Mouse (Mus musculus) forebrain, embryonic 13.5 days (tissue): Measurements from ENCODE around the gene Twf2. TPM values are rescaled to one million over a fixed set of nuclear protein-coding genes. Genes with fewer than 3 reads are reported as not detected.

ENCODE experiments used
- ATAC-seq: fragments of 200-750 bp; cut with Nextera tagmentation; 2 replicates; pipeline ENCODE4 v1.8.0; 2017
- H3K27ac ChIP-seq: fragments of 300-500 bp; sonication (generic); 2 replicates; pipeline ENCODE4 v1.5.1; 2015; ENCODE audit warnings: inconsistent platforms, mild to moderate bottlenecking, moderate library complexity
- H3K27me3 ChIP-seq: fragments of 300-500 bp; sonication (generic); 2 replicates; pipeline ENCODE4 v1.6.1; 2015; ENCODE audit warnings: mild to moderate bottlenecking, inconsistent platforms
- H3K36me3 ChIP-seq: fragments of 300-500 bp; sonication (generic); 2 replicates; pipeline ENCODE4 v1.6.1; 2015; ENCODE audit warnings: mild to moderate bottlenecking, inconsistent platforms; ENCODE audit not compliant: poor library complexity, severe bottlenecking
- H3K4me1 ChIP-seq: fragments of 300-500 bp; sonication (generic); 2 replicates; pipeline ENCODE4 v1.6.1; 2015; ENCODE audit warnings: inconsistent platforms
- H3K4me2 ChIP-seq: fragments of 300-500 bp; sonication (generic); 2 replicates; pipeline ENCODE4 v1.6.1; 2015; ENCODE audit warnings: inconsistent platforms, mild to moderate bottlenecking, moderate library complexity
- H3K4me3 ChIP-seq: fragments of 300-500 bp; sonication (generic); 2 replicates; pipeline ENCODE4 v1.5.1; 2015; ENCODE audit warnings: mild to moderate bottlenecking, inconsistent platforms
- H3K9ac ChIP-seq: fragments of 300-500 bp; sonication (generic); 2 replicates; pipeline ENCODE4 v1.6.1; 2015; ENCODE audit warnings: mild to moderate bottlenecking, inconsistent platforms
- H3K9me3 ChIP-seq: fragments of 300-500 bp; sonication (generic); replicated peaks from 2 replicates; pipeline ENCODE4 v1.6.1; 2016; ENCODE audit warnings: inconsistent platforms
- WGBS: fragments of 180-500 bp; shearing (Covaris S2); methylation state at CpG from one replicate; pipeline ENCODE4 v1.1.7; 2015; 5-methylcytosine and 5-hydroxymethylcytosine counted together
- polyA plus RNA-seq: library from polyadenylated mRNA; unstranded; fragments of >200 nt; fragmentation: Nextera tagmentation; extraction: Ambion mirVana; gene quantifications from 2 replicates; pipeline ENCODE4 v1.2.1, GENCODE M21; 2015

Gene Twf2
- polyA plus RNA-seq = 48.0 and 51.7 TPM in 2 replicates

DNA sequence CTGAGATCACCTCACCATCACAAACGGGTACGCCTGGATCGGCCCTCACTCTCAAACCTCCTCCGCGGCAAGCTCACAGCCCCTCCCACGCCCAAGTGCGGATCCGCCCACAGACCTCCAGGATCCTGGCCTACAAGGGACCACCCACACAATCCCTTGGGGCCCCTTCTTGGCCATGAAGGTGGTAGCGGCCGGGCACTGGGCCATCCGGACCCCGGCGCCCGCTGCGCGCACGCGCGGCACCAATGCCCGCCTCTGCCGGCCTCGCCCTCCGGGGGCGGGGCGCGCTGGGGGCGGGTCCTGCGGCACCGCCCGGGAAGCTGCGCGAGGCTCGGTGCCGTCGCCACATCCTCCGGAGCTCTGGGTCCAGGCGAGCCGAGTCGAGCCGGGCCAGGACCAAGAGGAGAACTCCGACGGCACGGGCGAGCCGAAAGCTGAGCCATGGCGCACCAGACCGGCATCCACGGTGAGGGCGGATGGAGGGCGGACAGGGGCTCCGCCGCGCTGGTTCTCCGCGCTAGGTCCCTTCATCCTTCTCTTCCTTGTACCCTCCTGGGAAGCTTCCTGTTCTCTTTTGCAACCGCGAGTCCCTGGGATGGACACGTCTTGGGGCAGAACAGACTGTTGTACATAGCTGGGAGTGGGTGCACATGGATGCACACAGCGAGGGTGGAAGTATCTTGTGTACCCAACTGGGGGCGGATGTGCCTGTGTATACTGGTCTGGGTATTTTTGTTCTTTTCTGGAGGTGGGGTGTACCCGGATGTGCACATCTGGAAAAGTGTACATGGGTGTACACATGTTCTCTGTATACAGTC, at the start of gene Twf2:
Twf2 (plus strand) TSS at position 290 of the 818 bp plus-strand sequence.
- Histone ChIP-seq H3K9me3 (no peaks in the 10 kb centered on the region), H3K4me1 (peaks cover 37% of the 10 kb centered on the region), H3K36me3 (no peaks in the 10 kb centered on the region), H3K4me2 (peak within 1 kb of the TSS; percentile 79), H3K27ac (0 out of 2 replicates have a peak within 1 kb of the TSS, but pooled peaks have one; percentile 16), H3K9ac (peak within 1 kb of the TSS; percentile 83), H3K27me3 (0 out of 2 replicates have a peak, but pooled peaks cover 12% of the 10 kb centered on the region), H3K4me3 (peak within 1 kb of the TSS; percentile 64)
- peak; percentile 85 for ATAC-seq
- 1% methylated on average over 61 of the region's 61 CpGs for WGBS

DNA sequence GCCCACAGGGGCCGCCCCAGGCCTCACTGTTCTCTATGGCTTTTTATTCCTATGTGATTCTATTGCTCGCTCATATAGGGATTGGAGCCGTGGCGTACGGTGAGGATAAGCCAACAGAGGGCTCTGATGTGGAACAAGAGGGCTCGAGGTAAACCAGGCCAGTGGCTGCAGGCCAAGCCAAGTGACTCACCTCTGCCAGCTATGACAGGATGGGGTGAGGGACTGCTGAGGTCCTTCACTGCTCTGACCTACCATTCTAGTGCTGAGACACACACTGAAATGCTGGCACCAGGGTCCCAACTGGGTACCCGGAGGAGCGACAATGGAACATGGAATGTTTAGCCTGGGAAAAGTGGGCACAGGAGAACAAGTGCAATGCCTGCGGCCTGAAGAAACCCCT, 48.8 kb upstream of the Twf2 start:
- H3K9ac ChIP-seq = no peak overlapping the region
- peaks cover 46% of the 10 kb centered on the region for H3K4me1 ChIP-seq
- H3K9me3 ChIP-seq = no peaks in the 10 kb centered on the region
- H3K4me3 ChIP-seq = no peak overlapping the region
- peaks cover 33% of the 10 kb centered on the region for H3K36me3 ChIP-seq
- 79% methylated on average over 9 of the region's 9 CpGs for WGBS
- H3K27ac ChIP-seq = 0 out of 2 replicates have a peak overlapping the region, but pooled peaks have one; percentile 6
- peaks cover 30% of the 10 kb centered on the region for H3K27me3 ChIP-seq
- no peak for ATAC-seq
- no peak overlapping the region for H3K4me2 ChIP-seq

DNA sequence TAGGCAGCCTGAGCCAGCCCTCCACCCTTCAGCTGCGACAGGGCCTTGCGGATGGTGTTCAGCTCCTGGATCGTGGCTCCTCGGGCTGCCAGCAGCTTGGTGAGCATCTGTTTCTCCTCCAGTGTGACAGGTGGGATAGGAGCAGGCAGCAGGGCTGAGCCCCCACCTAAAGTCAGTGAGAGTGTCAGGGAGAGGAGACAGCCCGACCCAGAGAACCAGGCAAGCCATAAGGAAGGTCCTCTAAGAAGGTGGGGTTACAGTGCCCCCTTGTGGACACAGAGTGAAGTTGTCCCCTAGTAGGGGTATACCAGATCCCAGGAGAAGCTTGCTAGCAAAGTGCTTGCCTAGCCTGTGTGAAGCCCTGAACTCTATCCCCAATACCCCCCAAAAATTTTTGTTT, 46.5 kb upstream of the Twf2 start:
- peak overlapping the region; percentile 60; the same call in 1 of the 2 replicates for H3K27ac ChIP-seq
- peaks cover 16% of the 10 kb centered on the region; the same call in 1 of the 2 replicates for H3K27me3 ChIP-seq
- H3K36me3 ChIP-seq = peaks cover 24% of the 10 kb centered on the region
- H3K4me1 ChIP-seq = peaks cover 33% of the 10 kb centered on the region
- ATAC-seq = peak; percentile 68
- no peaks in the 10 kb centered on the region for H3K9me3 ChIP-seq
- H3K4me3 ChIP-seq = no peak overlapping the region
- 35% methylated on average over 5 of the region's 5 CpGs for WGBS
- no peak overlapping the region for H3K4me2 ChIP-seq
- 0 out of 2 replicates have a peak overlapping the region, but pooled peaks have one; percentile 1 for H3K9ac ChIP-seq

DNA sequence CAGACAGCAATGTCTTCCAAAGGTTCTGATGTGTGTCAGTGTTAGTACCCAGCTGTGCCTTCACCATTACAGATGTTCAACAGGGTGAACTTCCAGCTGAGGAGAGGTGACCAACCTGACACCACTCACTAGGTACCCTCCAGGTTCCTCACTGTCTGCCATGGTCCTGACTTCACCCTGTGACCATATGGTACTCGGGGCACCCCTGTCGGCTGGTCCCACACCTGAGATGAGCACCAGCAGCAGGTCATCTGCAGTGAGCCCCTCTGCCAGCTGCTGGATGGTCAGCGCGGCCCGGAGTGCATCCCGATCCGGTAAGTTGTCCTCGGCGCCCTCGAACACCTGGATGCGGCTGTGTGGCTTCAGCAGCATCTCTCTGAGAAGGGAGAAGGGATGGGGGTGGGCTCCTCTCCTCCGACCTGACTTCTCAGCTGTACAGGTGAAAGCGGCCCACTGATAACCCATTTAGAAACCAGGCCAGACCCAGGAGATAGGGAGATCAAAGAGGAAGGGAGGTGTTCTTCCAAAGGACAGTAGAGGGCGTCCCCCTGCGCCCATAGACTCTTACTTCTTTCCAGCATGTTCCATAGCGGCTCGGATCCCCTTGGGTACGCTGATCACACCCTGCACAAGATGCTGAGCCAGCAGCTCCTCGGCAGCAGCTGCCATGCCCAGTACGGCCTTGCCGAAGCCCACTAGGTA, 45.8 kb upstream of the Twf2 start:
- H3K9me3 ChIP-seq = no peaks in the 10 kb centered on the region
- WGBS = 82% methylated on average over 21 of the region's 21 CpGs
- no peak for ATAC-seq
- H3K27ac ChIP-seq = no peak overlapping the region
- H3K4me2 ChIP-seq = no peak overlapping the region
- no peak overlapping the region for H3K9ac ChIP-seq
- H3K4me1 ChIP-seq = peaks cover 31% of the 10 kb centered on the region
- no peak overlapping the region for H3K4me3 ChIP-seq
- H3K27me3 ChIP-seq = peaks cover 22% of the 10 kb centered on the region
- H3K36me3 ChIP-seq = peaks cover 21% of the 10 kb centered on the region

- no peaks in the 10 kb centered on the region for H3K9me3 ChIP-seq
- H3K27me3 ChIP-seq = peaks cover 23% of the 10 kb centered on the region
- no peak for ATAC-seq
- H3K36me3 ChIP-seq = peaks cover 16% of the 10 kb centered on the region
- no peak overlapping the region for H3K9ac ChIP-seq
- no peak overlapping the region for H3K4me2 ChIP-seq
- H3K4me1 ChIP-seq = peaks cover 29% of the 10 kb centered on the region
- no peak overlapping the region for H3K27ac ChIP-seq
- 84% methylated on average over 10 of the region's 10 CpGs for WGBS
- no peak overlapping the region for H3K4me3 ChIP-seq
Measured at GRCm38 (mm10) chr9:106157623-106157925, 45.3 kb upstream of the Twf2 start.

GRCm38 (mm10) chr9:106158037-106158491, 44.8 kb upstream of the Twf2 start, which contains the start of gene Glyctk:
Gene Glyctk (minus strand): TSS chr9:106158138.
- Histone ChIP-seq H3K4me1 (peaks cover 29% of the 10 kb centered on the region), H3K4me2 (no peak within 1 kb of the TSS), H3K27me3 (peaks cover 23% of the 10 kb centered on the region), H3K9me3 (no peaks in the 10 kb centered on the region), H3K9ac (no peak within 1 kb of the TSS), H3K36me3 (peaks cover 11% of the 10 kb centered on the region; the same call in 1 of the 2 replicates), H3K4me3 (no peak within 1 kb of the TSS), H3K27ac (no peak within 1 kb of the TSS)
- WGBS = 85% methylated on average over 6 of the region's 6 CpGs
- no peak for ATAC-seq

- no peak for ATAC-seq
- Histone ChIP-seq H3K9ac (no peak overlapping the region), H3K27ac (no peak overlapping the region), H3K4me3 (no peak overlapping the region), H3K9me3 (no peaks in the 10 kb centered on the region), H3K4me2 (peak overlapping the region; percentile 66), H3K4me1 (peaks cover 29% of the 10 kb centered on the region), H3K36me3 (0 out of 2 replicates have a peak, but pooled peaks cover under 1% of the 10 kb centered on the region), H3K27me3 (peaks cover 17% of the 10 kb centered on the region)
- 77% methylated on average over 9 of the region's 9 CpGs for WGBS
Measured at GRCm38 (mm10) chr9:106159237-106159636, 43.7 kb upstream of the Twf2 start.

- peaks cover 29% of the 10 kb centered on the region for H3K4me1 ChIP-seq
- H3K4me2 ChIP-seq = peak overlapping the region; percentile 66
- H3K27ac ChIP-seq = peak overlapping the region; percentile 94
- 2% methylated on average over 24 of the region's 24 CpGs for WGBS
- no peaks in the 10 kb centered on the region for H3K36me3 ChIP-seq
- H3K9me3 ChIP-seq = no peaks in the 10 kb centered on the region
- ATAC-seq = peak; percentile 61
- peaks cover 13% of the 10 kb centered on the region for H3K27me3 ChIP-seq
- peak overlapping the region; percentile 73 for H3K9ac ChIP-seq
- H3K4me3 ChIP-seq = peak overlapping the region; percentile 55
Measured at GRCm38 (mm10) chr9:106159784-106160301, 43.1 kb upstream of the Twf2 start.

DNA sequence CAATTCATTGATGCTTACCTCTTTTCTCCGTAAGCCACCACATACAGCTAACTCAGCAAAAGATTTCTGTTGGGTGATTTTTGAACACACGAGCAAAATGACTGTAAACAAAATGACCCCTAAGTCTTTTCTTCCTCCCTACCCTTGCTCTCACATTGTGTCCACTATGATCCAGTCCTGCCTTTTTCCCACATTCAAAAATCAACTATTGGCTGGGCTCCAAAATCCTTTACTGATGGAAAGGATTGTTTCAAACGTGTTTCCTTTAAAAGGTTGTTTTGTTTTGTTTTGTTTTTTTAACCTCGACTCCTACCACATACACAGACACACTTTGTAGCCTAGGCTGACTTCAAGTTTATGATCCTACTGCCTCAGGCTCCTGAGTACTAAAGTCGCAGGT, 42.5 kb upstream of the Twf2 start:
- no peak for ATAC-seq
- peak overlapping the region; percentile 66 for H3K4me2 ChIP-seq
- H3K4me1 ChIP-seq = peaks cover 29% of the 10 kb centered on the region
- H3K4me3 ChIP-seq = peak overlapping the region; percentile 55
- peak overlapping the region; percentile 94; the same call in 1 of the 2 replicates for H3K27ac ChIP-seq
- H3K27me3 ChIP-seq = peaks cover 11% of the 10 kb centered on the region
- WGBS = 41% methylated on average over 5 of the region's 5 CpGs
- H3K36me3 ChIP-seq = no peaks in the 10 kb centered on the region
- H3K9ac ChIP-seq = peak overlapping the region; percentile 73
- no peaks in the 10 kb centered on the region for H3K9me3 ChIP-seq

DNA sequence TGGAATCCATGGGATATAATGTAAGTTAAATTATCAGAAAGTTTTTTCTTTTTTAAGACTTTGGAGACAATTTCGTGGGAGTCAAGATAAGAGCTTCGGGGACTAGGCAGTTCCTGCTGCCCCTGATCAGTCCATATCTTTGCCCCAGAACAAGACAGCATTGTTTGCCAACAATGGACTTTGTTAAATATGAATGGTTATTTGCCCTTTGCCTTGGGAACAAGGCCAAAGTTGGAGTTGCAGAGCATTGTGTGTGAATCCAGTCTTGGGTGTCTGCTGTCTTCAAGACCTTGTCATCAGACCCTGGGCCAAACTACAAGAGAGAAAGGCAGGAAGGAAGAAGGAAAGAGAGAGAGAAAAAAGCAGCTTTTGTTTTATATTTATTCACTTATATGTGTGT, 36.2 kb upstream of the Twf2 start:
- 88% methylated on average over 2 of the region's 2 CpGs for whole genome bisulfite sequencing
- Histone ChIP-seq H3K27ac (no peak overlapping the region), H3K27me3 (peaks cover 5% of the 10 kb centered on the region; the same call in 1 of the 2 replicates), H3K9ac (no peak overlapping the region), H3K9me3 (no peaks in the 10 kb centered on the region), H3K36me3 (no peaks in the 10 kb centered on the region), H3K4me1 (peaks cover 6% of the 10 kb centered on the region; the same call in 1 of the 2 replicates), H3K4me3 (no peak overlapping the region), H3K4me2 (no peak overlapping the region)
- no peak for ATAC-seq

DNA sequence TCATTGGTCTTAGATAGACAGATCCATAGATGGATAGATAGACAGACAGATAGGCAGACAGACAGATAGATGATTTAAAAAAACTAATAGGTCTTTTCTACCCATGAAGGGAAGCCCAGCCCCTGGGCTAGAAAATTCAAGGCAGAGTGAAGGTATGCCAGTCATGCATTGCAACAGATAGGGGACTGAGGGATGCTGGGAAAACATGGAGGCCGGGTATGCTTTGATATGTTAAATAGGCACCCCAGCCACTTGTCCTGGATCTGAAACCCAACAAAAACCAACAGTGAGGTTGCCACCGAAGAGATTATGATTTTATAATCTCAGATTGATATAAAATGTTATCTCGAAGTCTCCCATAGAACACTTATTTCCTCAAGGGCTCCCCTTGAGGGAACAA, 35.7 kb upstream of the Twf2 start:
- Histone ChIP-seq H3K27me3 (no peaks in the 10 kb centered on the region), H3K9me3 (no peaks in the 10 kb centered on the region), H3K9ac (no peak overlapping the region), H3K4me1 (peaks cover 7% of the 10 kb centered on the region; the same call in 1 of the 2 replicates), H3K4me2 (no peak overlapping the region), H3K4me3 (no peak overlapping the region), H3K27ac (no peak overlapping the region), H3K36me3 (no peaks in the 10 kb centered on the region)
- WGBS = 73% methylated on average over 3 of the region's 3 CpGs
- no peak for ATAC-seq

GRCm38 (mm10) chr9:106167703-106168102, 35.2 kb upstream of the Twf2 start:
- no peak overlapping the region for H3K27ac ChIP-seq
- no peaks in the 10 kb centered on the region for H3K36me3 ChIP-seq
- no peaks in the 10 kb centered on the region for H3K27me3 ChIP-seq
- 15% methylated on average over 1 of the region's 1 CpGs for WGBS
- ATAC-seq = no peak
- H3K4me2 ChIP-seq = no peak overlapping the region
- H3K4me1 ChIP-seq = peaks cover 12% of the 10 kb centered on the region
- no peak overlapping the region for H3K4me3 ChIP-seq
- no peak overlapping the region for H3K9ac ChIP-seq
- no peaks in the 10 kb centered on the region for H3K9me3 ChIP-seq
